Mouse (Mus musculus) cerebellum, adult 11 months (tissue): ENCODE measurements at regions not wholly inside any gene's neighbourhood (a gene's known extent, or its start where the extent isn't known, plus 50 kb on each side); places are given as distances from the start of the nearest gene placed in this dataset.

Experiments
- DNase-seq: peaks from one replicate; pipeline ENCODE4 v3.0.0; 2022

GRCm38 (mm10) chr3:148429012-148429865 is 561.1 kb downstream of the Adgrl2 start:
- DNase-seq = no peak

GRCm38 (mm10) chr3:148424089-148424488 is 566.3 kb downstream of the Adgrl2 start:
- no peak for DNase-seq

GRCm38 (mm10) chr3:148423383-148423782 is 567.0 kb downstream of the Adgrl2 start:
- no peak for DNase-seq

GRCm38 (mm10) chr3:148422720-148423119 is 567.6 kb downstream of the Adgrl2 start:
- no peak for DNase-seq

- no peak for DNase-seq
Observed at GRCm38 (mm10) chr3:148422205-148422604, 568.1 kb downstream of the Adgrl2 start.

- DNase-seq = no peak
Observed at GRCm38 (mm10) chr3:148420303-148420702, 570.1 kb downstream of the Adgrl2 start.

GRCm38 (mm10) chr3:148419462-148420074 is 570.8 kb downstream of the Adgrl2 start:
- DNase-seq = no peak

- DNase-seq = no peak
Observed at GRCm38 (mm10) chr3:148418067-148418466, 572.3 kb downstream of the Adgrl2 start.

GRCm38 (mm10) chr3:148415443-148415842 is 574.9 kb downstream of the Adgrl2 start:
- DNase-seq = no peak

GRCm38 (mm10) chr3:148413027-148413426 is 577.3 kb downstream of the Adgrl2 start:
- DNase-seq = no peak

- DNase-seq = no peak
Observed at GRCm38 (mm10) chr3:148412191-148412590, 578.2 kb downstream of the Adgrl2 start.

GRCm38 (mm10) chr3:148398349-148398748 is 592.0 kb downstream of the Adgrl2 start:
- DNase-seq = no peak

- DNase-seq = no peak
Observed at GRCm38 (mm10) chr3:148387550-148387949, 602.8 kb downstream of the Adgrl2 start.

GRCm38 (mm10) chr3:148385712-148386111 is 604.6 kb downstream of the Adgrl2 start:
- DNase-seq = no peak

GRCm38 (mm10) chr3:148381057-148381456 is 609.3 kb downstream of the Adgrl2 start:
- DNase-seq = no peak

GRCm38 (mm10) chr3:148363331-148363730 is 627.0 kb downstream of the Adgrl2 start:
- no peak for DNase-seq

GRCm38 (mm10) chr3:148362453-148362864 is 627.9 kb downstream of the Adgrl2 start:
- DNase-seq = no peak

GRCm38 (mm10) chr3:148343633-148344361 is 646.6 kb downstream of the Adgrl2 start:
- no peak for DNase-seq

GRCm38 (mm10) chr3:148343256-148343632 is 647.1 kb downstream of the Adgrl2 start:
- no peak for DNase-seq

- no peak for DNase-seq
Observed at GRCm38 (mm10) chr3:148339258-148339657, 651.1 kb downstream of the Adgrl2 start.

GRCm38 (mm10) chr3:148336640-148337039 is 653.7 kb downstream of the Adgrl2 start:
- DNase-seq = no peak

- DNase-seq = no peak
Observed at GRCm38 (mm10) chr3:148336091-148336511, 654.3 kb downstream of the Adgrl2 start.

- no peak for DNase-seq
Observed at GRCm38 (mm10) chr3:148335654-148336053, 654.7 kb downstream of the Adgrl2 start.
